Mouse (Mus musculus): ENCODE measurements around the gene Gm21985.

GRCm38 (mm10) chr2:112267547-112268269, 1.6 kb downstream of the Gm21985 start:
- TF ChIP-seq CTCF (IDR thresholded peaks at IDR 0.05; ENCODE audit: insufficient read depth, low read length) (no peak), POLR2A (IDR thresholded peaks at IDR 0.05; ENCODE audit: borderline replicate concordance, extremely low read depth, low read depth, low read length) (no peak)
